In genomic region chr10:76725682-76726285, GRCm38 (mm10) we compare ENCODE assay signal across 9 mouse cellular contexts. TPM values are rescaled to one million over a fixed set of nuclear protein-coding genes. Genes with fewer than 3 reads are reported as not detected.
DNase-seq lines count a peak whose midpoint lies in the region; ATAC-seq lines count a peak whose summit lies in the region.
"Had no signal": no experiment of that assay in that cellular context is flagged by ENCODE, and none has a peak within 500 bp of the region (broad histone marks: within the 10 kb centered on the region; RNA-seq: fewer than 3 reads in every experiment).

Col6a1 (minus strand) TSS chr10:76726168.

- no peak within 1 kb of the TSS for H3K27ac ChIP-seq in forebrain, embryonic 12.5 days
- H3K27ac ChIP-seq in forebrain, embryonic 11.5 days (ENCODE audit: low read depth, low read length): no peak within 1 kb of the TSS
- H3K27ac ChIP-seq in intestine, embryonic 14.5 days (ENCODE audit: low read depth): peak within 1 kb of the TSS; percentile 82
- no peak within 1 kb of the TSS for H3K27ac ChIP-seq in liver, embryonic 11.5 days (ENCODE audit: low read depth, low read length)
- H3K27ac ChIP-seq in neural tube, embryonic 15.5 days (replicated peaks): no peak within 1 kb of the TSS
- H3K27ac ChIP-seq: liver, embryonic 14.5 days had no signal

- H3K9me3 ChIP-seq in forebrain, embryonic 12.5 days: no peaks in the 10 kb centered on the region
- H3K9me3 ChIP-seq in forebrain, embryonic 11.5 days (ENCODE audit: control insufficient read depth, low read length): no peaks in the 10 kb centered on the region
- H3K9me3 ChIP-seq in intestine, embryonic 14.5 days (ENCODE audit: control insufficient read depth, low read length): no peaks in the 10 kb centered on the region
- no peaks in the 10 kb centered on the region for H3K9me3 ChIP-seq in liver, embryonic 11.5 days (ENCODE audit: control insufficient read depth, low read length)
- H3K9me3 ChIP-seq in neural tube, embryonic 15.5 days (replicated peaks): no peaks in the 10 kb centered on the region

- ATAC-seq in forebrain, embryonic 12.5 days (ENCODE audit: low FRiP score): no peak
- ATAC-seq in forebrain, embryonic 11.5 days (replicated peaks; ENCODE audit: low FRiP score): no peak
- ATAC-seq in intestine, embryonic 14.5 days (replicated peaks; ENCODE audit: low FRiP score, low TSS enrichment, low read depth): peak; percentile 48
- no peak for ATAC-seq in liver, embryonic 11.5 days (replicated peaks; ENCODE audit: low FRiP score)
- no peak; the same call in 1 of the 2 replicates for ATAC-seq in neural tube, embryonic 15.5 days (ENCODE audit: low FRiP score)

- no peaks in the 10 kb centered on the region; the same call in 1 of the 2 replicates for H3K4me1 ChIP-seq in forebrain, embryonic 12.5 days
- no peaks in the 10 kb centered on the region for H3K4me1 ChIP-seq in forebrain, embryonic 11.5 days (replicated peaks; ENCODE audit: control insufficient read depth, insufficient read depth, low read length)
- H3K4me1 ChIP-seq in intestine, embryonic 14.5 days (replicated peaks; ENCODE audit: control insufficient read depth, insufficient read depth, low read length): peaks cover 27% of the 10 kb centered on the region
- 0 out of 2 replicates have a peak, but pooled peaks cover 3% of the 10 kb centered on the region for H3K4me1 ChIP-seq in liver, embryonic 11.5 days (replicated peaks; ENCODE audit: control insufficient read depth, insufficient read depth, low read length)
- H3K4me1 ChIP-seq in neural tube, embryonic 15.5 days: no peaks in the 10 kb centered on the region

- H3K4me3 ChIP-seq in forebrain, embryonic 12.5 days (replicated peaks): no peak within 1 kb of the TSS
- no peak within 1 kb of the TSS for H3K4me3 ChIP-seq in forebrain, embryonic 11.5 days (ENCODE audit: low read depth, low read length)
- peak within 1 kb of the TSS; percentile 55 for H3K4me3 ChIP-seq in intestine, embryonic 14.5 days (ENCODE audit: low read depth, low read length)
- 0 out of 2 replicates have a peak within 1 kb of the TSS, but pooled peaks have one; percentile 5 for H3K4me3 ChIP-seq in liver, embryonic 11.5 days (ENCODE audit: low read depth, low read length)
- peak within 1 kb of the TSS; percentile 26 for H3K4me3 ChIP-seq in neural tube, embryonic 15.5 days (replicated peaks)

- WGBS in forebrain, embryonic 12.5 days: 32% methylated on average over 9 of the region's 9 CpGs
- 35% methylated on average over 9 of the region's 9 CpGs for whole genome bisulfite sequencing in forebrain, embryonic 11.5 days
- WGBS in intestine, embryonic 14.5 days: 13% methylated on average over 9 of the region's 9 CpGs
- 29% methylated on average over 9 of the region's 9 CpGs for WGBS in liver, embryonic 11.5 days
- 36% methylated on average over 9 of the region's 9 CpGs for WGBS in neural tube, embryonic 15.5 days

- DNase-seq in forebrain, embryonic 11.5 days (ENCODE audit: low spot score): no peak
- DNase-seq in adrenal gland, postnatal 14 days: peak; percentile 73
- peak; percentile 62 for DNase-seq in gastrocnemius, postnatal 25 days
- peak; percentile 59 for DNase-seq in intestine, embryonic 14.5 days (ENCODE audit: low spot score)
- DNase-seq in liver, embryonic 11.5 days (ENCODE audit: low spot score): peak; percentile 30
- DNase-seq in right cerebral cortex, adult 2 months (ENCODE audit: low spot score in 2 of 2): no peak

- no peak within 1 kb of the TSS for H3K4me2 ChIP-seq in forebrain, embryonic 12.5 days
- no peak within 1 kb of the TSS for H3K4me2 ChIP-seq in forebrain, embryonic 11.5 days (ENCODE audit: low read depth, low read length, severe bottlenecking)
- H3K4me2 ChIP-seq in intestine, embryonic 14.5 days (ENCODE audit: low read length): peak within 1 kb of the TSS; percentile 88
- H3K4me2 ChIP-seq in liver, embryonic 11.5 days: peak within 1 kb of the TSS; percentile 11
- peak within 1 kb of the TSS; percentile 38 for H3K4me2 ChIP-seq in neural tube, embryonic 15.5 days

- no peaks in the 10 kb centered on the region for H3K27me3 ChIP-seq in forebrain, embryonic 12.5 days
- no peaks in the 10 kb centered on the region for H3K27me3 ChIP-seq in forebrain, embryonic 11.5 days (ENCODE audit: control insufficient read depth, insufficient read depth, low read length)
- H3K27me3 ChIP-seq in intestine, embryonic 14.5 days (replicated peaks; ENCODE audit: control insufficient read depth, insufficient read depth, low read length): no peaks in the 10 kb centered on the region
- H3K27me3 ChIP-seq in liver, embryonic 11.5 days (replicated peaks; ENCODE audit: control insufficient read depth, insufficient read depth, low read length): no peaks in the 10 kb centered on the region
- no peaks in the 10 kb centered on the region for H3K27me3 ChIP-seq in neural tube, embryonic 15.5 days (replicated peaks)

- no peak within 1 kb of the TSS; the same call in 1 of the 2 replicates for H3K9ac ChIP-seq in forebrain, embryonic 12.5 days
- H3K9ac ChIP-seq in forebrain, embryonic 11.5 days (ENCODE audit: low read length): no peak within 1 kb of the TSS
- H3K9ac ChIP-seq in intestine, embryonic 14.5 days (ENCODE audit: low read length): peak within 1 kb of the TSS; percentile 80
- no peak within 1 kb of the TSS for H3K9ac ChIP-seq in liver, embryonic 11.5 days (ENCODE audit: low read depth, low read length)
- H3K9ac ChIP-seq in neural tube, embryonic 15.5 days (replicated peaks): 0 out of 2 replicates have a peak within 1 kb of the TSS, but pooled peaks have one; percentile 23
- H3K9ac ChIP-seq: liver, embryonic 14.5 days had no signal

- H3K36me3 ChIP-seq in forebrain, embryonic 12.5 days (replicated peaks): no peaks in the 10 kb centered on the region
- H3K36me3 ChIP-seq in forebrain, embryonic 11.5 days (ENCODE audit: control insufficient read depth, insufficient read depth, low read length): no peaks in the 10 kb centered on the region
- H3K36me3 ChIP-seq in intestine, embryonic 14.5 days (ENCODE audit: control insufficient read depth, insufficient read depth, low read length): peaks cover 28% of the 10 kb centered on the region
- H3K36me3 ChIP-seq in liver, embryonic 11.5 days (ENCODE audit: control insufficient read depth, insufficient read depth, low read length): no peaks in the 10 kb centered on the region
- H3K36me3 ChIP-seq in neural tube, embryonic 15.5 days: no peaks in the 10 kb centered on the region

RNA-seq across cellular contexts. Expression of gene Col6a1, which starts in this region (rescaled TPM):
- 11.2 and 14.7 TPM in 2 replicates for polyA plus RNA-seq in forebrain, embryonic 12.5 days (2016; fragmentation: Nextera tagmentation; extraction: Ambion mirVana)
- polyA plus RNA-seq in forebrain, embryonic 11.5 days (2014; fragmentation: Nextera tagmentation; extraction: Ambion mirVana): 8.6 and 11.3 TPM in 2 replicates
- total RNA-seq in adrenal gland, postnatal 14 days (2021): 221 and 261 TPM in 2 replicates
- 100 to 1,000 TPM in 1 of 2 experiments, 10 to 100 TPM in 1; 89.8 to 102 TPM for total RNA-seq in gastrocnemius, postnatal 25 days (2021)
- 309 and 317 TPM in 2 replicates for polyA plus RNA-seq in intestine, embryonic 14.5 days (2014; fragmentation: Nextera tagmentation; extraction: Ambion mirVana)
- 18.1 and 20.8 TPM in 2 replicates for polyA plus RNA-seq in liver, embryonic 11.5 days (2014; fragmentation: Nextera tagmentation; extraction: Ambion mirVana)
- 34.3 and 67.0 TPM in 2 replicates for polyA plus RNA-seq in neural tube, embryonic 15.5 days (2015; fragmentation: Nextera tagmentation; extraction: Ambion mirVana)

Comparison
In these comparisons a context has a peak if more than half of its experiments do, and no peak if none do; other contexts are left out.
1. H3K4me2 ChIP-seq: peak in intestine, embryonic 14.5 days (single experiment), liver, embryonic 11.5 days (single experiment) and neural tube, embryonic 15.5 days (single experiment); none in forebrain, embryonic 12.5 days (single experiment) and forebrain, embryonic 11.5 days (single experiment).
2. H3K4me3 ChIP-seq: peak in intestine, embryonic 14.5 days (single experiment), liver, embryonic 11.5 days (single experiment) and neural tube, embryonic 15.5 days (single experiment); none in forebrain, embryonic 12.5 days (single experiment) and forebrain, embryonic 11.5 days (single experiment).
3. H3K9ac ChIP-seq: peak in intestine, embryonic 14.5 days (single experiment) and neural tube, embryonic 15.5 days (single experiment); none in forebrain, embryonic 12.5 days (single experiment), forebrain, embryonic 11.5 days (single experiment) and liver, embryonic 11.5 days (single experiment).
4. DNase-seq: peak in adrenal gland, postnatal 14 days (single experiment), gastrocnemius, postnatal 25 days (single experiment), intestine, embryonic 14.5 days (single experiment) and liver, embryonic 11.5 days (single experiment); none in forebrain, embryonic 11.5 days (single experiment) and right cerebral cortex, adult 2 months (0 of 2).